Mouse (Mus musculus): ENCODE measurements around the gene Tiprl. TPM values are rescaled to one million over a fixed set of nuclear protein-coding genes. Genes with fewer than 3 reads are reported as not detected.

Tiprl gene
- polyA plus RNA-seq, 1 experiment = not detected

DNA sequence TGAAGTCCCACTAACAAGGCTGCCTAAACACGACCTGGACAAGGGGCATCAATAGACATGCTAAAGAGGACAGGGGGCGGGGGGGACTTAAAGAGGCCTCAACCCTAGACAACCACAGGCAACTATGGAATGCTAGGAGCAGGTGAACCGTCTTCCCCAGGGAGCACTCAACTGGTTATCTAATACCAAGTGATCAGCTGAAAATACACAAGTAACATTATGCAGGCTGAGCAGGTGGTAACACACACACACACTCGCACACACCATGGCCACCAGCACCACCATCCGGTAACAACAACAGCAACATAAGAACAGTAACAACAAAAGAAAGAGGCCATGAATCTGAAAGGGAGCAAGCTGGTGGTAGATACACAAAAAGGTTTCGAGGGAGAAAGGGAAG is 46.7 kb downstream of the Tiprl start:
- Histone ChIP-seq H3K27ac (ENCODE audit: insufficient read depth, low read depth, low read length) (no peak overlapping the region), H3K4me1 (ENCODE audit: control insufficient read depth, insufficient read depth, low read length) (peaks cover 35% of the 10 kb centered on the region), H3K4me3 (ENCODE audit: insufficient read depth, low read depth, low read length) (no peak overlapping the region)
- 70% methylated on average over 6 of the region's 6 CpGs for WGBS
- TF ChIP-seq CTCF (IDR thresholded peaks at IDR 0.05; ENCODE audit: insufficient read depth, low read depth, low read length) (no peak), POLR2A (IDR thresholded peaks at IDR 0.05; ENCODE audit: insufficient read depth, low read depth, low read length) (no peak)

DNA sequence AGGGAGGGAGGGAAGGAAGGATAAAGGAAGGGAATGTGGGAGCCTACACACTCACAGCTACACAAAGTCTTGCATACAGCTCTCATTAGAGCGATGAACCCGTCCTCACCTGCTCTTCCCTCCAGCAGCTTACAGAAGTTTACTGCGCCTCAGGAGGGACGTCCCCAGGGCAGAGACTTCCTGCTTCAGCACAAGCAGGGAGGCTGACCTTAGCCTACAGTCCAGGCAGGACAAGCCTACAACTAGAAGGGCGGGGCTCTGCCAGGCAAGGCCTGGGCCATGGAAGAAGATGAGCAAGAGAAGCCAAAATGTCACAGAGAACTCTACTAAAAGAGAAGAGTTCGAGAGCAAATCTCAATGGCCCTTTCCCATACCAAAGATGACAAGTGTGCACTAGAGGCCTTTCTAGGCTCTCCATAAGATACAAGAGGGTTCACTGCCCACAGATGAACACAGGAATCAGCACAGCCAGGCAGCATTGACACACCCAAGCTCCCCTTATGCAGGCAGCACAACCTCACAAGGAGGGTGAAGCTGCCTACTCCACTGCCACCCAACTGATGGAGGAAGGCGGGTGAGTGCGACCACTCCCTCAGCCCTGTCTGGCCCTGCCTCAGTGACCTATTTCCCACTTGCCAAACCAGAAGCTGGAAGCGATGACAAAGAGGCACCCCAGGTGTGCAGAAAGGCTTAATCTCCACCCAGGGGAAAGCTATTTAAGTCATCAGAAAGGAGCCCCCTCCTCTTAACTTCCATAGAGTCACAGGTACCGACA is 47.8 kb downstream of the Tiprl start:
- H3K4me3 ChIP-seq (ENCODE audit: insufficient read depth, low read depth, low read length) = no peak overlapping the region
- peaks cover 34% of the 10 kb centered on the region for H3K4me1 ChIP-seq (ENCODE audit: control insufficient read depth, insufficient read depth, low read length)
- H3K27ac ChIP-seq (ENCODE audit: insufficient read depth, low read depth, low read length) = no peak overlapping the region
- WGBS = 91% methylated on average over 10 of the region's 10 CpGs
- TF ChIP-seq CTCF (IDR thresholded peaks at IDR 0.05; ENCODE audit: insufficient read depth, low read depth, low read length) (no peak), POLR2A (IDR thresholded peaks at IDR 0.05; ENCODE audit: insufficient read depth, low read depth, low read length) (no peak)

DNA sequence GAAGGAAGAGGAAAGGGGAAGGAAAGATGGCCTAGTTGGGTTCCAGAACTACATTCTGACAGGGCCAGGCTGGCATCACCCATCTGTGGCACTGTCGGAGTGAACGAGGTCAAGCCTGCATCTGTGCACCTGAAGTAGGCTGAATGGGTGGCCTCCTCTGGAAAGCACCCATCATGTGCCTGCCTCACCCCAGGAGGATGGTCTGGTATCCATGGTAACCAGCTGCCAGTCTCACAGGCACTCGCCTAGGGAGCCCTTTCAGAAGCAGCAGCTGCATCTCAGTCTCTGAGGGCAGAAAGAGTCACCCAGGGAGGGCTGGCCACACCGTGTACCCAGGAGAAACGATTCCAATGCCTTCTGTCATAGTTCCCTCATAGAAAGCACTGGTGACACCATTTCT is 49.4 kb downstream of the Tiprl start:
- H3K4me1 ChIP-seq (ENCODE audit: control insufficient read depth, insufficient read depth, low read length) = peaks cover 30% of the 10 kb centered on the region
- WGBS = 38% methylated on average over 5 of the region's 5 CpGs
- H3K4me3 ChIP-seq (ENCODE audit: insufficient read depth, low read depth, low read length) = no peak overlapping the region
- H3K27ac ChIP-seq (ENCODE audit: insufficient read depth, low read depth, low read length) = peak overlapping the region; percentile 46
- no peak for TF ChIP-seq POLR2A (IDR thresholded peaks at IDR 0.05; ENCODE audit: insufficient read depth, low read depth, low read length)
- TF ChIP-seq CTCF (IDR thresholded peaks at IDR 0.05; ENCODE audit: insufficient read depth, low read depth, low read length) = no peak

DNA sequence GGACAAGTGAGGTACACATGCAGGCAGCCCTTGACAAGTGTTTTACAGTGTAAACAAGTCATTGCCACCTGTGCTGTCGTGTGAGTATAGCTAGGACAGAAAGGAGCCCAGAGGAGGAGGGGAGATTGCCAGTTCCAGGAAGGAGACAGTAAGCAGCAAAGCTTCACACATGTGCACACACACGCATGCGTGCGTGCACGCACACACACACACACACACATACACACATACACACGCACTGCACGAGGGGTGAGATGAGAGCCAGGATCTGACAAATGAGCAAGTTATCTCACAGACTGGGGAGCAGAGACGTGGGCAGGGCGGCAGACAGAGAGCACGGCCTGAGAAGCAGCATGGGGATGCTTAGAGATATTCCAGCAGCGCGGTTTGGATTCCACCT is 50.3 kb downstream of the Tiprl start:
- peaks cover 30% of the 10 kb centered on the region for H3K4me1 ChIP-seq (ENCODE audit: control insufficient read depth, insufficient read depth, low read length)
- WGBS = 71% methylated on average over 12 of the region's 12 CpGs
- no peak overlapping the region for H3K4me3 ChIP-seq (ENCODE audit: insufficient read depth, low read depth, low read length)
- TF ChIP-seq CTCF (IDR thresholded peaks at IDR 0.05; ENCODE audit: insufficient read depth, low read depth, low read length) (no peak), POLR2A (IDR thresholded peaks at IDR 0.05; ENCODE audit: insufficient read depth, low read depth, low read length) (no peak)
- no peak overlapping the region for H3K27ac ChIP-seq (ENCODE audit: insufficient read depth, low read depth, low read length)

DNA sequence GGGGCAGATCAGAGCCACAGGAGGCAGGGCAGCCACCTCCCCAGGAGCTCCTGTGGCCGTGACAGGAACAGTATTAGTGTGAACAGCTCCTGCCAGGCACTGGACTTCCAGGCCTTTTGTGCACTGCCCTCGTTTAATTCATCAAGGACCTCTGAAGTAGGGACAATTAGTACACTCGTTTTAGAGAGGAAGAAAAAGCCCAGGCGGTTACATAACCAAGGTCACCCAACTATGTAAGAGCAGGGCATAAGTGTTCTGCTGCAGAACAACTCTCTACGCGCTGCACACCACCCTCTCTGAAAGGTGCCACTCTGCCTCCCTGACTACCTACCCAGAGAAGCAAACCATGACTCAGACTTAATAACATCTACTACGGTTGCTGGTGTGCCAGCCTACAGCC is 51.7 kb downstream of the Tiprl start:
- WGBS = 53% methylated on average over 7 of the region's 7 CpGs
- no peak for TF ChIP-seq POLR2A (IDR thresholded peaks at IDR 0.05; ENCODE audit: insufficient read depth, low read depth, low read length)
- TF ChIP-seq CTCF (IDR thresholded peaks at IDR 0.05; ENCODE audit: insufficient read depth, low read depth, low read length) = no peak
- peaks cover 30% of the 10 kb centered on the region for H3K4me1 ChIP-seq (ENCODE audit: control insufficient read depth, insufficient read depth, low read length)
- H3K4me3 ChIP-seq (ENCODE audit: insufficient read depth, low read depth, low read length) = no peak overlapping the region
- H3K27ac ChIP-seq (ENCODE audit: insufficient read depth, low read depth, low read length) = no peak overlapping the region

DNA sequence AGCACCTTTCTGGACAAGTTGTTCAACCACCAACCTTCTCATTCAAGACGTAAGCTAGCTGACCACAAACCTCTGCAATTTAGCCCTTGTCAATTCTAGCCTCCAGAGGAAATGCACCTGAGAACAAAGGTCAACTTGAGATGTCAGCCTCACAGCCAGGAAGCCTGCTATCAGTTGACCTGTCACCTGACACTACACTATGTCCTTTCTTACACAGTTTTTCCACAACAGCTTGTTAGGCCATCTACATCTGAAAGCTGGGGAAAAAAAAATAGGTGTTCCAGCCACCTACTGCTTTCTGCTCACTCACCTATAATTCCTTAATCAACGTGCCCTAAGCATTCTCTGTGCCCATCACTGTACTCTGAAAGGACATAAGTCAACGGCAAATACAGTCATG is 52.6 kb downstream of the Tiprl start:
- WGBS = 95% methylated on average over 3 of the region's 3 CpGs
- no peak overlapping the region for H3K4me3 ChIP-seq (ENCODE audit: insufficient read depth, low read depth, low read length)
- TF ChIP-seq POLR2A (IDR thresholded peaks at IDR 0.05; ENCODE audit: insufficient read depth, low read depth, low read length) (no peak), CTCF (IDR thresholded peaks at IDR 0.05; ENCODE audit: insufficient read depth, low read depth, low read length) (no peak)
- H3K27ac ChIP-seq (ENCODE audit: insufficient read depth, low read depth, low read length) = no peak overlapping the region
- peaks cover 29% of the 10 kb centered on the region for H3K4me1 ChIP-seq (ENCODE audit: control insufficient read depth, insufficient read depth, low read length)

DNA sequence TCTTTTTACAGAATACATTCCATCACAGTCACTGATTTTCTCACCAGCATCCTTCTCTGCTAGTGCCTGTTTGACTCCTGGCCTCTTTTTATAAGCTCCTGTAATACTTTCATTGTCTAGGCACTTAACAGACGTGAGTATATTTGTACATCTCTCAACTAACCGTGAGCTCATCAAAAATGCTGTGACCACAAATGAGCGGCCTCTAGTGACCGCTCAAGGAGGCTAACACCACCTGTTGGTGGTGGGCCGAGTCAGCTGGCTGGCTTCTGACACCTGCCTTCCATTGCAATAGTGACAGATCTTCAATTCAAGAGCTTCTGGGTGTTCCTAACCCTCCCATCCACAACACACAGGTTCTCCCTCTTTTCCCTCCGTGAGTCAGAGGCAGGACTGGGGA is 53.4 kb downstream of the Tiprl start:
- 84% methylated on average over 6 of the region's 6 CpGs for WGBS
- Histone ChIP-seq H3K4me1 (ENCODE audit: control insufficient read depth, insufficient read depth, low read length) (peaks cover 22% of the 10 kb centered on the region), H3K27ac (ENCODE audit: insufficient read depth, low read depth, low read length) (no peak overlapping the region), H3K4me3 (ENCODE audit: insufficient read depth, low read depth, low read length) (no peak overlapping the region)
- no peak for TF ChIP-seq CTCF (IDR thresholded peaks at IDR 0.05; ENCODE audit: insufficient read depth, low read depth, low read length)
- no peak for TF ChIP-seq POLR2A (IDR thresholded peaks at IDR 0.05; ENCODE audit: insufficient read depth, low read depth, low read length)

DNA sequence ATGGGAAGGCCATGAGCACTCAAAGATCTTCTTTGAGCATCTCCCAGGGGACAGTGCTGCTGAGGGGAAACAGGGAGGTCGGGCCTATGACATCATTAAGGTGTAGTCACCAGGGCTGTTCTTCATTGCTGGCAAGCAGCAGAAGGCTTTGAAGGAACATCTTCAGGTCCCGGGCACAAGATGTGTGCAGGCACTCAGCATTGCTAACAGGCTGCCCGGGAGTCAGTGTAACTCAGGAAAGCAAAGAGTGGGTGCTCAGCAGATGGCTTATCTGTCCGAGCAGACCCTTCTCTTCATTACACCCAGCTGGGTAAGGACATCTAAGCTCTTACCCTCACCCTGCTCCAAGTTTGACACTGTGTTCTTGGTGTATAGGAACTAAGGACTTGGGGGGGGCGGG is 57.5 kb downstream of the Tiprl start:
- 86% methylated on average over 5 of the region's 5 CpGs for WGBS
- no peak overlapping the region for H3K4me3 ChIP-seq (ENCODE audit: insufficient read depth, low read depth, low read length)
- H3K4me1 ChIP-seq (ENCODE audit: control insufficient read depth, insufficient read depth, low read length) = peaks cover 4% of the 10 kb centered on the region; the same call in 1 of the 2 replicates
- no peak overlapping the region for H3K27ac ChIP-seq (ENCODE audit: insufficient read depth, low read depth, low read length)
- no peak for TF ChIP-seq POLR2A (IDR thresholded peaks at IDR 0.05; ENCODE audit: insufficient read depth, low read depth, low read length)
- no peak for TF ChIP-seq CTCF (IDR thresholded peaks at IDR 0.05; ENCODE audit: insufficient read depth, low read depth, low read length)

DNA sequence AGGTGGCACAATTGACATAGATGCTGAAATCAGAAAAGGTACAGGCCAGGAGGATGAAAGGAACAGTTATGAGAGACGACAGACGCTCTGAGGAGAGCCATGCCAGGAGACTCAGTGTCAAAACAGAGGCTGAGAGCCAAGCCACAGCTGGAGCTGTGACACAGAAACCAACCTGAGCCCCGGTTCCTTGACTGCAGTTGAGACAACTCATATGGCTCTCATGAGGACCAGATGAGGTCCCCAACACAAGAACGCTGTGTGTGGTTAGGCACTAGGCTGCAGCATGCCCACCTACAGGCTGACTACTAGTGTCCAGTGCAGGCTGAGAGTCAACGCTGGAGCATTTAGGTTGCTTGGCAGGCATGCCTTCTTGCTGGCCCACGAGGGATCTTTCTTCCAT is 58.7 kb downstream of the Tiprl start:
- WGBS = 68% methylated on average over 6 of the region's 6 CpGs
- peaks cover 4% of the 10 kb centered on the region; the same call in 1 of the 2 replicates for H3K4me1 ChIP-seq (ENCODE audit: control insufficient read depth, insufficient read depth, low read length)

More for the DNA sequence above, 58.7 kb downstream of the Tiprl start:
- Histone ChIP-seq H3K4me3 (ENCODE audit: insufficient read depth, low read depth, low read length) (no peak overlapping the region), H3K27ac (ENCODE audit: insufficient read depth, low read depth, low read length) (no peak overlapping the region)
- TF ChIP-seq CTCF (IDR thresholded peaks at IDR 0.05; ENCODE audit: insufficient read depth, low read depth, low read length) (no peak), POLR2A (IDR thresholded peaks at IDR 0.05; ENCODE audit: insufficient read depth, low read depth, low read length) (no peak)
